Mouse (Mus musculus): ENCODE results near the gene Tubb2b.

Tubb2b gene

GRCm38 (mm10) chr13:34134276-34134675 lies 4.0 kb upstream of the Tubb2b start:
- DNase-seq: no peak

DNA sequence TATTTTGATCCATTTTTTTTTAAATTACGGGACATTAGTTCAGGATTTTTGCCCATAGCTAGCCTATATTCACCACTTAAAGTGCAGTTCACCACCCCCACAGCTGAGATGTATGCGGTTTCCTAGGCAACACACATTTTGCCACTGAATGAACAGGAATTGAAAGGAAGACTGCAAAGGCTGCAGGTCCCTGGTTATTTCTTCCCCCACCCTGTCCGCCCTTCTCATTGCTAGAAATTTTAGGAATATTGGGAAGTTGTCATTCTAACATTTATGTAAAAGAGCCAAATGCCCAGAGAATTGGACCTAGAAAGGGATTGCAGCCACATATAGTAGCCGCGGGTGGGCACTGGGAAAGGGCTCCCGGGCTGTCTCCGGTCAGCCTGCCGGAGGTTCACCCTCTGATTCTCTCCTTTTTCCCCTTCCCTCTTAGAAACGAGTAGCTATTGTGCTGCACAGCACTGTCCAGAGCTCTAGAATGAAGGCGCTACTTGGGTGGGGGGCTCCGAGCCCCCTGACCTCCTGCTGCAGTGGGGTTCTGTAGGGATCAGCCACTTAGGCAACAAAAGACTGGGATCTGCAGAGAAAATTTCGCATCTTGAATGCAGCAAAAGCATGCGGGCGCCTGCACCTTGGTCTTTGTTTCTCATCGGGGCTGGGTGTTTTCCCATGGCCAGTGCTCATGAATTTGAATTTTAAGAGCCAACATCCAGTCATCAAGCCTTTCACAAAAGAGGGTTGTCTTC lies 3.2 kb upstream of the Tubb2b start:
- DNase-seq: no peak

- DNase-seq: no peak
These were observed 2.6 kb upstream of the Tubb2b start for GRCm38 (mm10) chr13:34132875-34133274.

GRCm38 (mm10) chr13:34132299-34132698 lies 2.0 kb upstream of the Tubb2b start:
- DNase-seq: peak; percentile 12 to 19

DNA sequence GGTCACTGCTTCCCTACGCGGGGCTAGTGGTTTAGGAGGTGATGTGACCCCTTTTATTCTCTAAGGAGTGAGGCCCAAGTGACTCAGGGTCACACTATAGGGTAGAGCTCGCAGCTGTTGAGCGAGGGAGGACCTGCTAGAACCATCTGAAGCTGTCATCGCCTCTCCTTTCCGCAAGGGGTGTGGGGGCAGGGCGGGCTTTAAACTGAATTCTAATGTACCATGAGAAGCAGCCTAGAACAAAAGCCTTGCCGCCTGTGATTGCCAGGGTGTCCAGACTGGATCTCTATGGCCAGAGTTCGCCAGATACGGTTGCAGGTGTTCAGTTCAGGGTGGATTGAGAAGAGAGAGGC lies 1.4 kb upstream of the Tubb2b start:
- DNase-seq: peak; percentile 68 to 79

DNA sequence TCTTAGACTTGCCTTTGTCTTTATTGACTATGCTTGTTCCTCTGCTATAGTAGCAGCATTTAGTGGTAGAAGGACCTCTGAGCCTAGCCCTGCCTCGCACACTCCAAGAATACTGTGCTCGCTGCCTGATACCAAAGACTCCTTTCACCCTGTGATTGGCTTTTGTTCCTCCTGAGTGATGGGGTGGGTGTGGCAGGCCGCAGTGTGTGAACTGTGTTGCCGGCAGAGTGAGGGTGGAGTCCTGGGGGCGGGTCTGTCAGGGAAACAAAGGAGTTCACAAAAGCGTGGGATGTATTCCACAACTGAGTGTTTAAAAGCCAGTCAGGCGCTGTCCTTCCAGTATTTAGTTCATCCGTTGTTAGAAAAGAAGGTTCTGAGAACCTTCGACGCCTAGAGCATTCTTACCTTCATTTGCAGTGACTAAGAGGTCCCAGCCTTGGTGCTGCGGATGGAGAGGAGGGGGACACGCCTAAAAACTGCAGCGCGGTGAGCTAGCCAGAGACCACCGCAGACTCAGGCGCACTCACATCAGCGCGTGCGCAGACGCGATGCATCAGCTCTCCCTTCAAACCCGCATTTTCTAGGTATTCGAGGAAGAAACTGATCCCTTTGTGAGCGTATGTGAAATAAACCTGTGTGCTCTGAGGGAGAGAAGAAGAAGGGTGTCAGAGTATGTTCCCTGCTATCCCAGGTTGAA lies 893 bp upstream of the Tubb2b start:
- DNase-seq: peak; percentile 63 to 75

DNA sequence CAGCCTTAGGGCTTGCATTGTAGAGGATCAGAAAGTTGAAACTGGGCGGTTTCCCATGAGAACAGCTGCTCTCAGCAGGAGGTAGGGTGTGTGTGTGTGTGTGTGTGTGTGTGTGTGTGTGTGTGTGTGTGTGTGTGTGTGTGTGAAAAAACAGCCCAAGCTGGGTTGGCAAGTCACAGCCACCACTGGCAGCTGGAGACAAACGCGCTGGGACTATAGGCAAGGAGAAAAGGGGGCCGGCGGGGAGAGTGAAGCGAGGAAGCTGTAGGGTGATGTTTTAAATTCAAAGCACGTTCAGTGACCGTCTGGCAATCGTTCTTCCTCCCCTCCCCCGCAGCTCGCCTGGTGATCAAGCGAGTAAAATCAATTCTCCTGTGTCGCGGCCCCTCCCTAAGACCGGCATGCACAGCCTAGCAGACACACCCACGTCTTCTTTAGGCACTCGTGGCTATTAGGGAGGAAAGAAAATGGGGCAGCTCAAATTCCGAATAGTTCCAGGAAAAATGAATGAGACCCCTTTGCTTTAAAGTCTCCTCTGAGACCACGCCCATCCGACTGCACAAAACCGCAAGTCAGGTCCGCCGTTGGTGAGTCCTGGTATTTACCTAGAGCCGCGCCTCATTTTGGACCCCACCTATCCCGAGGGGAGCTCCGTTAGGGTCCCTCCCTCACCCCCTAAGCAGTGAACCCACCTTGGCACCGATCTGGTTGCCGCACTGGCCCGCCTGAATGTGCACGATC lies 611 bp downstream of the Tubb2b start:
- peak; percentile 80 to 87 for DNase-seq

- DNase-seq: peak in 1 of 2 experiments; percentile 46
These were observed 1.8 kb downstream of the Tubb2b start for GRCm38 (mm10) chr13:34128276-34129114.

- peak; percentile 33 to 52 for DNase-seq
These were observed 4.6 kb downstream of the Tubb2b start for GRCm38 (mm10) chr13:34125711-34126110.

DNA sequence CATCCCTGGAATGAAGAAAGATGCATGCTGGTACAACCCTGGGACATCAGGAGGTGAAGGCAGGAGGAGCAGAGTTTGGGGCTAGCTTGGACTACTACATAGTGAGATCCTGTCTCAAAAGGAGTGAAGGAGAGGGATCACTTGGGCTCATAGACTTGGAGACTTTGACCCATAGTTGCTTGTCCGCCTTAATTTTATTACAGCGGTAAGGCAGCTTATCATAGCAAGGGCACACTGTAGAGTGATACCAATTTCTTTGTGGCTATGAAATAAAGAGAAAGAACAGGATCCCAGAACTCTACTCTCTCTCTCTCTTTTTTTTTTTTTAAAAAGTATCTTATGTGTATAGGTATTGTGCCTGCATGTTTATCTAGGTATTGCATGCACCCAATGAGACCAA lies 9.7 kb downstream of the Tubb2b start:
- DNase-seq: no peak

DNA sequence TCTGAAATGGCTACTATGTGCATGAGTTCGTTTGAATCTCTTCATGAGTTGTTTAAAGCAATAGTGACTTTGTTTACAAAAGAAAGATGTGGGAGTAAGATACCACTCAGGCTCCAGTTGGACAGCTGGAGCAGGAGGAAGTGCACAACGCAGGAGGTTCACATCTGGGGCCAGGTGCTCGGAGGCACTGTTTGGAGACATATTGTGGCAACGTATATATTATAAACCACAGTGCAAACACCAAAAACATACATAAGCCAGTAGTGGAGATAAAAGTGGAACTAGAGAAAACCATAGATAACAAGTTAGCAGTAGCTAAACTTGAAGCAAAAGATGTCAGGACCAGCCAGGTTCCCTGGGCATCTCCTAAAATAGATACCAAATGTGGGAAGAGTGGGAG lies 10.9 kb downstream of the Tubb2b start:
- DNase-seq: no peak

GRCm38 (mm10) chr13:34118816-34119215 lies 11.4 kb downstream of the Tubb2b start:
- no peak for DNase-seq

DNA sequence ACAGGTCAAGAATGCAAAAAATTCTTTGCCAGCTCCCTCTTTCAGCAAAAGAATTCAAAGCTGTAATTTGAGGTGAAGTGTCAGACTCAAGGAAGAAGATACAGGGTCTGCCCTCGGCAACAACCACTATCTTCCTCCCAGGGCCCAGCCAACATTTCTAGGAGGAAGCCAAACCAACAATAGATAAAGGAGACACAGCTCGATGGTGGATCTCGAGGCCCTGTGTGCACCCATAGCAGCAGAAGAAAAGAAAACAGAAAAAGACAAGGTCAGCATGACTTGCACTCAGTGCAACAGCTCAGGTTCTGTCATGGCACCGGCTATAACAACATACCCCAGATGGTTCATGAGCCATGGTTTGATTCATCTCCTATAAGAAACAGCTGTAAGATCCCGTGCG lies 13.8 kb downstream of the Tubb2b start:
- DNase-seq: no peak

DNA sequence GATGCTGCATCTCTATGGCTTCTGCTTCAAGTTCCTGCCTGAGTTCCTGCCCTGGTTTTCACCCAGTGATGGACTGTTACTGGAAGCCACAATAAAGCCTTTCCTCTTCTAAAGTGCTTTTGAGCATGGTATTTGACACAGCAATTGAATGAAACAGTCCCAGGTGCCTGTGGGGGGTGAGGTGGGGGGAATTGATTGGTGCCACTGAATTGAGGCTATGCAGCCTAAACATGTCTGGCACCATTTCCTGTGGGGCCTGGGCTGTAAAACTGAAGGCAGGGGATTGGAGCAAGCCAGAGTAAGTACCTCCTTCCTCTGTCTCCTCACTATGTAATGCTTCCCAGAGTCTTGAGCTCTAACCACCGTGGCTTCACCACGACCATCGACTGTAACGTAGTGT lies 15.6 kb downstream of the Tubb2b start:
- no peak for DNase-seq

GRCm38 (mm10) chr13:34113086-34113485 lies 17.2 kb downstream of the Tubb2b start:
- no peak for DNase-seq

- no peak for DNase-seq
These were observed 17.7 kb downstream of the Tubb2b start for GRCm38 (mm10) chr13:34112369-34113081.

DNA sequence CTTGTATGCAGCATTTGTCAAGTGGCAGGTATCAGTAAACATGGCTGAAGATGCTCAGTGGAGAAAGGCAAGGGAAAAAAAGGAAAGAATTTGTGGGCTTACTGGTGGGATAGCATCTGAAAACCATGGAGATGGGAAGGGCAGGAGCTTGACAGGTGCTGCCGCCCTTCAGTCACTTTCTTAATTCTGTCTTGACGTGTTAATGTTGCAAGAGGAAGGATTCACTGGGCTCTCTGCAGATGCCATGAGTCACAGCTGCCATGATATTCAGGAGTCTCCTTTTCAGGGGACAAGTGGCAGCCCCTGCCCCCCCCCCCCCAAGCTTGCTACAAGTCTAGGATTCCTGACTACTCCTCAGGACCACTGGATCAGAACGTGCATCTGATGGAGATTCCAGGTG lies 18.4 kb downstream of the Tubb2b start:
- DNase-seq: no peak

DNA sequence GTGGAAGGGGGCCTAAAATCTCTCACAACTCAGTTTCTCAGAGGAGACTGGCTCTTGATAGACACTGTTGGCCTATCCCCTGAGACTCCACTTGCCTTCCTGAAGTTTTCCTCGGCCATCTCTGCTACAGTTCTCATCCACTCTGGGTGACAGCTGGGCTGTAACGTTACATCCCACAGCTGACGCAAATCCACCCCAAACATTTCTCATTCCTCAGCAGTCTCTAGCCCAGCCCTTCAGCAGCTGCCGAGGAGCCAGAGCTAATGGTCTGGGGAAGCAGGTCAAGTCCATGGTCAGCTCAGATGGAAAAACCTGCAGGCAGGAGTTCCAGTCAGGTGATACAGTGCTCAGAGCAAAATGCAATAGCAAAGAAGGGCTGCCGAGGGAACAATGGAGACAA lies 19.2 kb downstream of the Tubb2b start:
- peak; percentile 38 to 60 for DNase-seq

- peak; percentile 15 to 49 for DNase-seq
These were observed 20.6 kb downstream of the Tubb2b start for GRCm38 (mm10) chr13:34109677-34110058.

DNA sequence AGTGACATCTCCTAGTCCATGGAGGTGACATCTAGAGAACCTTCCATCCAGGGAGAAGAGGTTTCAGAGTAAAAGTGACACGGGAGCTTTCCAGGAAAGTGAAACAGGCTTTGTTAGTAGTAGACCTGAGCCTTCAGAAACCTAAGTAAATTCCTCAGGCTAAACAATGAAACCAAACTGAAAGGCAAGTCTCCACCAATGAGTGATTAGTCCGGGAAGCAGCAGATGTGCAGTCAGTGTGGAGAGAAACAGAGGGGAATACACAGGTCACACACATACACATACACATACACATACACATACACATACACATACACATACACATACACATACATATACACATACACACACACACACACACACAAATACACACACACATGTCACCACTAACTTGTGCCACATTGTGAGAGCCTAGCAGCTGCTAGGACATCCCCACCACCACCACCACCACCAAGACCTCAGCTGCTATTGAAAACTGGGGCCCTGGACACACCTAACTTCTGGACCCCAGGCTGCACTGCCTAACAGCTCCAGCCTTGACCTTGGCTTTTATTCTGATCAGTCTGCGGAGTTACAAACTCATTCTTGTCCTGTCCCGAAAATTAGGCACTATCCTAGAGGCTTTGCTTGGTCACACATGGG lies 21.1 kb downstream of the Tubb2b start:
- no peak for DNase-seq

DNA sequence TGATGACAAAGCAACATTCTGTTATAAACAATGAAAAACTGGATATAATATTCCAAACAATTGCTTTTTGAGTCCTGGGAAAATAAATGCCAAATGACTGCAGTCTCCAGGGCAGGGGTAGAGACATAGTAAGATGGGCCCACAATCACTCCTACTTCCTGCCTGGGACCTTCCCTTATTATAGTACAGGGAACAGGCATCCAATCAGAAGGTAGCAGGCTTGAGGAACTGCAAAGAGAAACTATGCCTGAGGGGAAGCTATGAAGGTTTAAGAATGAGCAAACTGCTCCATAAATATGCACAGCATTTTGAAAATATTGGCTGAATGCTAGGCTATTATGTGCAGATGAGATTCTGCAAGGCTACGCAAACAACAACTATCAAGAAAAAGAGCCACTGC lies 23.3 kb downstream of the Tubb2b start:
- no peak for DNase-seq

- no peak for DNase-seq
These were observed 24.0 kb downstream of the Tubb2b start for GRCm38 (mm10) chr13:34106256-34106655.

Measured in kidney, postnatal 4 days (tissue).